Mouse (Mus musculus): ENCODE measurements around the gene Lrrc28.

The Lrrc28 gene

GRCm38 (mm10) chr7:67483698-67484097, 161.4 kb downstream of the Lrrc28 start:
- no peak for DNase-seq

- peak; percentile 40 for DNase-seq
These were observed 165.3 kb downstream of the Lrrc28 start for GRCm38 (mm10) chr7:67479576-67480413.

- no peak for DNase-seq
These were observed 165.9 kb downstream of the Lrrc28 start for GRCm38 (mm10) chr7:67479168-67479567.

GRCm38 (mm10) chr7:67477996-67478395, 167.1 kb downstream of the Lrrc28 start:
- DNase-seq = no peak

GRCm38 (mm10) chr7:67471295-67471694, 173.8 kb downstream of the Lrrc28 start:
- no peak for DNase-seq

GRCm38 (mm10) chr7:67468802-67469408, 176.2 kb downstream of the Lrrc28 start:
- no peak for DNase-seq

GRCm38 (mm10) chr7:67468180-67468579, 176.9 kb downstream of the Lrrc28 start:
- DNase-seq = no peak

- no peak for DNase-seq
These were observed 178.7 kb downstream of the Lrrc28 start for GRCm38 (mm10) chr7:67466322-67466721.

GRCm38 (mm10) chr7:67464633-67465032, 180.4 kb downstream of the Lrrc28 start:
- DNase-seq = no peak

- peak; percentile 66 for DNase-seq
These were observed 181.5 kb downstream of the Lrrc28 start for GRCm38 (mm10) chr7:67463565-67463964.

Data from kidney, adult 9 months (tissue).